Mouse (Mus musculus): ENCODE data around the gene Lrrc8e.

The Lrrc8e gene

DNA sequence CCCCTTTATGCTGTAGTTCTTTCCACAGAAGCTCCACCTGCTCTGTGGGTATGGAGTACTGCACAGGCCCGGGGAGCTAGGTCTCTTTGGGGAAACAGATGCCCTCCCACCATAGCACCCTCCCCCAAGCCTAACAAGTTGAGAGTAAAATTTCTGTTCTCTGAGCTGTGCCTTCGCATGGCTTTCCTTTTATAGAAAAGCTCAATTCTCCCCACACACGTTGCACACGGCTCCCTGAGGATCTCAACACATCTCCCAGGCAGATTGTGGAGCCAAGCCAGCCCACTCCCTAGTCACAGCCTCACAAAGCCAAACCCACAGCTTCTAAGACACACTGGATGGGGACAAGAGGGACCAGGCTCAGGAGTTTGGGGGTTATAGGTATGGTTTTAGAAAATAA is 30.3 kb downstream of the Lrrc8e start:
- DNase-seq (ENCODE audit: low spot score): no peak

- DNase-seq (ENCODE audit: low spot score): no peak
Observed at GRCm38 (mm10) chr8:4257350-4257749, 30.7 kb downstream of the Lrrc8e start.

DNA sequence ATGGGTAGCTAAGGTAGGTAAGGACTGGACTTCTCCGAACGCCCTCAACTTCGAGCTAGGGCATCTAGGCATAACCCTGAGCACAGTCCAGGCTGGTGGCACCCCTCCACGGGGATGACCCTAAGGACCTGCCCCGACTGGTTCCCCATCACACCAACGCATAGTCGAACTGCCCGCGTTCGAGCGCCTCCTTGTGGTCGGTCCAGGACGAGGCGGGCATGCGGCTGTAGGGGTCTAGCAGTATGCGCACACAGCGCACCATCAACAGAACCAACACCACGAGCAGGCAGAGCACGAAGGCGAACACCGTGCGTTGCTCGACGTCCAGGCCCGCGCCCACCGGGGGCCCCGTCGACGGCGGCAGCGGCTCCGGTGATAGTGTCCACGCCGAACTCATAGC is 31.6 kb downstream of the Lrrc8e start:
- peak; percentile 91 for DNase-seq (ENCODE audit: low spot score)

GRCm38 (mm10) chr8:4258678-4259077 is 32.1 kb downstream of the Lrrc8e start:
- peak; percentile 66 for DNase-seq (ENCODE audit: low spot score)

DNA sequence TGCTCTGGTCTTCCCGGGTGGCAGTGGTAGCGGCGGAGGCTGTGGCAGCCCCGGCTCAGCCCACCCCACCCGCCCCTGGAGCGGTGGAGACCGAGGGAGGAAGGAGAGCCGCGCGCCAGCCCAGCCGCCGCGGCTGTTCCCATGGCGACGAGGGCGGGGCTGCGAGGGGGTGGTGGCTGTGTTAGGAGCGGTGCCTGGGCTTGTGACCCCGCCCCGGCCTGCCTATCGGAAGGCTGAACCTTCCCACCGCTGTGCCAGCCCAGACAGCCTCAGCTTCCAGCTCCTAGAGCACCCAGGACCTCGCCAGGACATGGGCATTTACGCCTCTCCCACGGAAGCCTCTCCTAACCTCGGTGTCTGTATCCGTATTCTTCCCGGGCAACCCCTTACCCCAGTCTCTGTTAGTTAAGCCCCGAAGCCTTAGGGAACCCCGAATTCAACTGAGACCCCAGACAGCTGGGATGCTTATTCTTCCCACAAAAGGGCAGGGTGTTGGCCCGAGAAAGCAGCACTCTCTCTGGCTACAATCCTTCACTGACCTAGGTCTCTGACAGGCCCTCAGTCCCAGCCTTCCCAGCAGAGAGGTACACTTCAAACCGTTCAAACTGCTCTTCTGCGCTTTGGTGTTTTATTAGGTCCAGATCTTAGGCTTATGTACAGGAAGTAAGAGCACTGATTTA is 32.6 kb downstream of the Lrrc8e start, which contains the start of gene Ctxn1:
Gene Ctxn1, minus strand, starts transcription at position 150 of the 680 bp plus-strand sequence.
- peak; percentile 92 for DNase-seq (ENCODE audit: low spot score)

GRCm38 (mm10) chr8:4259805-4260170 is 33.2 kb downstream of the Lrrc8e start:
- DNase-seq (ENCODE audit: low spot score): no peak

DNA sequence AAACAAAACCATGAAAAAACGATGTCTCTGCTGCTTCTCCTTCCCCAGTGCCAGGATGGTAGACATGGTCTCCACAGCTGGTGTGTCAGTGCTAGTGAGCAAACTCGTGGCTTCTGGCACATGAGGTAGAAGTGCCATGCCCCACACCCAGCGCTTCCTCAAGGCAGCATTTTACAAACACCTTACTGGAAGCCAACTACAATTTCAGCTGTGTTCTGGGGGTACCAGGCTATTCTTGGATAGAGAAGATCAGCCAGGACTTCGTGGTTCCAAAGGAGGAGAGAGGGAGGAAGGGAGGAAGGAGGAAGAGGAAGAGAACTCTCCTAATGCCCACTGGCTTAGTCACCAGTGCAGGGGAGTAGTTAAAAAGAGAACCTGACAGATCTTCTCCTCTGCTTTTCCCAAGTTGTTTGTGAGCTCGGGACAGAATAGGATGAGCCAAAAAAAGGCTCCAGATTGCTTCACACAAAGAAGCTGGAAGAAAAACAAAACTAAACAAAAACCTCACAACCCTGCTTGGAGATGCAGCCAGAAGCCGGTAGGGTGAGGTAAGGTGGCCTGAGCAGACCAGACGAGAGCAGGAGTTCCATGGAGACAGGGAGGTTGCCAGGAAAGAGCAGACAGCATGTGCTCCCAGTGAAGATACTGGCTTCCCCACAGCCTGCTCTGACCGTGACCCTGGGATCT is 36.6 kb downstream of the Lrrc8e start:
- no peak for DNase-seq (ENCODE audit: low spot score)

DNA sequence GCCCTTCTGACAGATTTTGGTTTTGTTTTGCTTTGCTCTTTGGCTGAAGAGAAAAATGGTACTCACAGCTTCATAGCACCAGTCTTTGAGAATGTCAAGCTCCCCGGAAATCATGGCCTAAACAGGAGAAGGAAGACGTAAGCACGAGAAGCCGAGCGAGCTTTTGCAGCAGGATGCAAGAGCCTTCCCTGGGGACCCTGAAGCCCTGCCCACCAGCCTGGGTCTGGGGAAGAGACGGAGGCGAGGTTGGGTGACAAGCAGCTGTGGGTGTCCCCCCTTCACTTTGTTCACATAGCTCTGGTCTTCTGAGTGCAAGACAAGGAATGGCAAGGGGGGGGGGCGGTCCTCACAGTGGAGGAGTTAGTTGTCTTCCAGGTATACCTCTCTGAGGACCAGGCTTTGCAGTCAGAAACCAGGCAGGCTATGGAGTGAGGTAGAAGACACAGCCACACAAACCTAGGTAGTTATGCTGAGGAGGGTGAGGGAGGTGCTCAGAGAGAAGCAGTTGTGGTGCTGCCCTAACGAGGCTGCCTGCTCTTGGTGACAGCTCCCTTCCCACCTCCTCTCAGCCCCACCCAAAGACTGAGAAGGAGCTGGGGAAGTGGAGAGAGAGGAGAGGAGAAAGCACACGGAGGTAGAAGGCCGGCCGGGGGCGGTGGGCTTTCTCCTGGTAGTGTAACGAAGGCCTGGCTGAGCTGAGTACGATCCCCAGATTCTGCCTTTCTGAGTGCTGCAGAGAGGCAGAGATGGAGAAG is 38.7 kb downstream of the Lrrc8e start:
- no peak for DNase-seq (ENCODE audit: low spot score)

GRCm38 (mm10) chr8:4267627-4268026 is 41.0 kb downstream of the Lrrc8e start:
- DNase-seq (ENCODE audit: low spot score): no peak

DNA sequence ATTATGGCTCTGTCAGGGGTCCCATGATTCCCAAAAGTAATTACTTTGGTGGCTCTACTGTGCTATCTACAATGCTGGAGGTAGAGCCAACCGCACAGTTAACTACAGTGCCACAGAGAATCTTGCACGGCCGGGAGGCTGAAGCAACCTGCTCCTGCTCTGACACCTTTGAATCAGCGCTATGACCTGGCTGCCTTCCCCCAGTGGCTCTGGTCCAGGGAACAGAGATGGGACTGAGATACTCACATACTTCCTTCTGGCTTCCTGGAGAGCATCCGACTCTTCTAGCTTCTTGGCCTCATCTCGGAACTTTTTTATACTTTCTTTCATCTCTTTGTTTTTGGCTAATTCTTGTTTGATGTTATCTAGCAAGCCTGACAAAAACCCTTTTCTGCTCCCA is 43.0 kb downstream of the Lrrc8e start:
- DNase-seq (ENCODE audit: low spot score): no peak

GRCm38 (mm10) chr8:4275275-4276110 is 48.9 kb downstream of the Lrrc8e start, which contains the start of gene Timm44:
Gene Timm44 (minus strand): TSS chr8:4275913.
- peak; percentile 99 for DNase-seq (ENCODE audit: low spot score)

GRCm38 (mm10) chr8:4276111-4276465 is 49.5 kb downstream of the Lrrc8e start:
- no peak for DNase-seq (ENCODE audit: low spot score)

Measured in embryo, embryonic 10 days (tissue).